Mouse (Mus musculus): Measurements from ENCODE around the gene Adamts20. TPM values are rescaled to one million over a fixed set of nuclear protein-coding genes. Genes with fewer than 3 reads are reported as not detected.

The Adamts20 gene
- polyA plus RNA-seq, 1 experiment from 2014 or later: 1.6 TPM

- Histone ChIP-seq H3K4me3 (ENCODE audit: low read depth, low read length) (no peak overlapping the region), H3K9me3 (replicated peaks; ENCODE audit: control insufficient read depth, low read length) (no peaks in the 10 kb centered on the region), H3K27me3 (ENCODE audit: control insufficient read depth, insufficient read depth, low read length) (no peaks in the 10 kb centered on the region), H3K9ac (ENCODE audit: low read depth, low read length) (no peak overlapping the region), H3K4me1 (ENCODE audit: control insufficient read depth, insufficient read depth, low read length) (no peaks in the 10 kb centered on the region), H3K4me2 (no peak overlapping the region), H3K36me3 (ENCODE audit: control insufficient read depth, insufficient read depth, low read length) (no peaks in the 10 kb centered on the region), H3K27ac (ENCODE audit: low read depth, low read length) (no peak overlapping the region)
- WGBS (ENCODE audit: insufficient replicate concordance): 79% methylated on average over 3 of the region's 3 CpGs
- ATAC-seq (replicated peaks; ENCODE audit: insufficient number of reproducible peaks, low FRiP score, low TSS enrichment): no peak
These were observed 162.1 kb downstream of the Adamts20 start for GRCm38 (mm10) chr15:94303151-94303550.

- 72% methylated on average over 4 of the region's 4 CpGs for WGBS (ENCODE audit: insufficient replicate concordance)
- no peaks in the 10 kb centered on the region for H3K4me1 ChIP-seq (ENCODE audit: control insufficient read depth, insufficient read depth, low read length)
- H3K4me3 ChIP-seq (ENCODE audit: low read depth, low read length): no peak overlapping the region
- H3K27ac ChIP-seq (ENCODE audit: low read depth, low read length): no peak overlapping the region
- H3K36me3 ChIP-seq (ENCODE audit: control insufficient read depth, insufficient read depth, low read length): no peaks in the 10 kb centered on the region
- H3K4me2 ChIP-seq: no peak overlapping the region
- H3K9me3 ChIP-seq (replicated peaks; ENCODE audit: control insufficient read depth, low read length): no peaks in the 10 kb centered on the region
- no peak for ATAC-seq (replicated peaks; ENCODE audit: insufficient number of reproducible peaks, low FRiP score, low TSS enrichment)
- no peaks in the 10 kb centered on the region for H3K27me3 ChIP-seq (ENCODE audit: control insufficient read depth, insufficient read depth, low read length)
- no peak overlapping the region for H3K9ac ChIP-seq (ENCODE audit: low read depth, low read length)
These were observed 171.1 kb downstream of the Adamts20 start for GRCm38 (mm10) chr15:94294084-94294483.

- H3K36me3 ChIP-seq (ENCODE audit: control insufficient read depth, insufficient read depth, low read length): no peaks in the 10 kb centered on the region
- WGBS (ENCODE audit: insufficient replicate concordance): 75% methylated on average over 2 of the region's 2 CpGs
These were observed 177.2 kb downstream of the Adamts20 start for GRCm38 (mm10) chr15:94288015-94288414.

GRCm38 (mm10) chr15:94287495-94287894, 177.7 kb downstream of the Adamts20 start:
- 70% methylated on average over 3 of the region's 3 CpGs for WGBS (ENCODE audit: insufficient replicate concordance)
- Histone ChIP-seq H3K4me1 (ENCODE audit: control insufficient read depth, insufficient read depth, low read length) (no peaks in the 10 kb centered on the region), H3K4me2 (no peak overlapping the region), H3K27me3 (ENCODE audit: control insufficient read depth, insufficient read depth, low read length) (no peaks in the 10 kb centered on the region), H3K9me3 (replicated peaks; ENCODE audit: control insufficient read depth, low read length) (no peaks in the 10 kb centered on the region), H3K36me3 (ENCODE audit: control insufficient read depth, insufficient read depth, low read length) (no peaks in the 10 kb centered on the region), H3K27ac (ENCODE audit: low read depth, low read length) (no peak overlapping the region), H3K4me3 (ENCODE audit: low read depth, low read length) (no peak overlapping the region), H3K9ac (ENCODE audit: low read depth, low read length) (no peak overlapping the region)
- no peak for ATAC-seq (replicated peaks; ENCODE audit: insufficient number of reproducible peaks, low FRiP score, low TSS enrichment)

More at GRCm38 (mm10) chr15:94288015-94288414, 177.2 kb downstream of the Adamts20 start:
- no peak overlapping the region for H3K4me3 ChIP-seq (ENCODE audit: low read depth, low read length)
- no peak overlapping the region for H3K27ac ChIP-seq (ENCODE audit: low read depth, low read length)
- H3K4me1 ChIP-seq (ENCODE audit: control insufficient read depth, insufficient read depth, low read length): no peaks in the 10 kb centered on the region
- H3K9ac ChIP-seq (ENCODE audit: low read depth, low read length): no peak overlapping the region
- no peaks in the 10 kb centered on the region for H3K9me3 ChIP-seq (replicated peaks; ENCODE audit: control insufficient read depth, low read length)
- ATAC-seq (replicated peaks; ENCODE audit: insufficient number of reproducible peaks, low FRiP score, low TSS enrichment): no peak
- no peaks in the 10 kb centered on the region for H3K27me3 ChIP-seq (ENCODE audit: control insufficient read depth, insufficient read depth, low read length)
- H3K4me2 ChIP-seq: no peak overlapping the region

GRCm38 (mm10) chr15:94276418-94276817, 188.8 kb downstream of the Adamts20 start:
- Histone ChIP-seq H3K9ac (ENCODE audit: low read depth, low read length) (no peak overlapping the region), H3K36me3 (ENCODE audit: control insufficient read depth, insufficient read depth, low read length) (no peaks in the 10 kb centered on the region), H3K27me3 (ENCODE audit: control insufficient read depth, insufficient read depth, low read length) (no peaks in the 10 kb centered on the region), H3K4me2 (no peak overlapping the region), H3K4me3 (ENCODE audit: low read depth, low read length) (no peak overlapping the region), H3K9me3 (replicated peaks; ENCODE audit: control insufficient read depth, low read length) (no peaks in the 10 kb centered on the region), H3K4me1 (ENCODE audit: control insufficient read depth, insufficient read depth, low read length) (no peaks in the 10 kb centered on the region), H3K27ac (ENCODE audit: low read depth, low read length) (no peak overlapping the region)
- 78% methylated on average over 8 of the region's 8 CpGs for WGBS (ENCODE audit: insufficient replicate concordance)
- ATAC-seq (replicated peaks; ENCODE audit: insufficient number of reproducible peaks, low FRiP score, low TSS enrichment): no peak

- no peak overlapping the region for H3K4me3 ChIP-seq (ENCODE audit: low read depth, low read length)
- no peak overlapping the region for H3K27ac ChIP-seq (ENCODE audit: low read depth, low read length)
- no peaks in the 10 kb centered on the region for H3K36me3 ChIP-seq (ENCODE audit: control insufficient read depth, insufficient read depth, low read length)
- WGBS (ENCODE audit: insufficient replicate concordance): 29% methylated on average over 10 of the region's 10 CpGs
- H3K9ac ChIP-seq (ENCODE audit: low read depth, low read length): no peak overlapping the region
- H3K27me3 ChIP-seq (ENCODE audit: control insufficient read depth, insufficient read depth, low read length): no peaks in the 10 kb centered on the region
- no peak overlapping the region for H3K4me2 ChIP-seq
- no peaks in the 10 kb centered on the region for H3K4me1 ChIP-seq (ENCODE audit: control insufficient read depth, insufficient read depth, low read length)
- H3K9me3 ChIP-seq (replicated peaks; ENCODE audit: control insufficient read depth, low read length): no peaks in the 10 kb centered on the region
- ATAC-seq (replicated peaks; ENCODE audit: insufficient number of reproducible peaks, low FRiP score, low TSS enrichment): no peak
These were observed 199.6 kb downstream of the Adamts20 start for GRCm38 (mm10) chr15:94265630-94266029.

GRCm38 (mm10) chr15:94264497-94264879, 200.7 kb downstream of the Adamts20 start:
- no peak overlapping the region for H3K4me2 ChIP-seq
- H3K4me1 ChIP-seq (ENCODE audit: control insufficient read depth, insufficient read depth, low read length): no peaks in the 10 kb centered on the region
- no peak overlapping the region for H3K4me3 ChIP-seq (ENCODE audit: low read depth, low read length)
- H3K9me3 ChIP-seq (replicated peaks; ENCODE audit: control insufficient read depth, low read length): no peaks in the 10 kb centered on the region
- no peak overlapping the region for H3K27ac ChIP-seq (ENCODE audit: low read depth, low read length)
- no peak for ATAC-seq (replicated peaks; ENCODE audit: insufficient number of reproducible peaks, low FRiP score, low TSS enrichment)
- no peaks in the 10 kb centered on the region for H3K27me3 ChIP-seq (ENCODE audit: control insufficient read depth, insufficient read depth, low read length)
- 61% methylated on average over 6 of the region's 6 CpGs for WGBS (ENCODE audit: insufficient replicate concordance)
- H3K36me3 ChIP-seq (ENCODE audit: control insufficient read depth, insufficient read depth, low read length): no peaks in the 10 kb centered on the region
- no peak overlapping the region for H3K9ac ChIP-seq (ENCODE audit: low read depth, low read length)

- Histone ChIP-seq H3K9ac (ENCODE audit: low read depth, low read length) (no peak overlapping the region), H3K4me3 (ENCODE audit: low read depth, low read length) (no peak overlapping the region), H3K4me1 (ENCODE audit: control insufficient read depth, insufficient read depth, low read length) (no peaks in the 10 kb centered on the region), H3K36me3 (ENCODE audit: control insufficient read depth, insufficient read depth, low read length) (no peaks in the 10 kb centered on the region), H3K27ac (ENCODE audit: low read depth, low read length) (no peak overlapping the region), H3K27me3 (ENCODE audit: control insufficient read depth, insufficient read depth, low read length) (no peaks in the 10 kb centered on the region), H3K9me3 (replicated peaks; ENCODE audit: control insufficient read depth, low read length) (no peaks in the 10 kb centered on the region), H3K4me2 (no peak overlapping the region)
- 62% methylated on average over 8 of the region's 8 CpGs for WGBS (ENCODE audit: insufficient replicate concordance)
- ATAC-seq (replicated peaks; ENCODE audit: insufficient number of reproducible peaks, low FRiP score, low TSS enrichment): no peak
These were observed 201.2 kb downstream of the Adamts20 start for GRCm38 (mm10) chr15:94263866-94264496.

GRCm38 (mm10) chr15:94263241-94263640, 202.0 kb downstream of the Adamts20 start:
- ATAC-seq (replicated peaks; ENCODE audit: insufficient number of reproducible peaks, low FRiP score, low TSS enrichment): no peak
- no peak overlapping the region for H3K9ac ChIP-seq (ENCODE audit: low read depth, low read length)
- H3K36me3 ChIP-seq (ENCODE audit: control insufficient read depth, insufficient read depth, low read length): no peaks in the 10 kb centered on the region
- no peak overlapping the region for H3K4me2 ChIP-seq
- H3K9me3 ChIP-seq (replicated peaks; ENCODE audit: control insufficient read depth, low read length): no peaks in the 10 kb centered on the region
- 56% methylated on average over 10 of the region's 10 CpGs for WGBS (ENCODE audit: insufficient replicate concordance)
- no peak overlapping the region for H3K4me3 ChIP-seq (ENCODE audit: low read depth, low read length)
- H3K27me3 ChIP-seq (ENCODE audit: control insufficient read depth, insufficient read depth, low read length): no peaks in the 10 kb centered on the region
- no peak overlapping the region for H3K27ac ChIP-seq (ENCODE audit: low read depth, low read length)
- no peaks in the 10 kb centered on the region for H3K4me1 ChIP-seq (ENCODE audit: control insufficient read depth, insufficient read depth, low read length)

Data from heart, embryonic 11.5 days (tissue).